Mouse (Mus musculus): ENCODE data around the gene Iqgap1. TPM values are rescaled to one million over a fixed set of nuclear protein-coding genes. Genes with fewer than 3 reads are reported as not detected.
A peak's percentile ranks its signal among the peaks of the same experiment; 100 is the strongest.

Gene Iqgap1
- total RNA-seq, 2 experiments from 2014 or later = 60.2 to 61.0 TPM

DNA sequence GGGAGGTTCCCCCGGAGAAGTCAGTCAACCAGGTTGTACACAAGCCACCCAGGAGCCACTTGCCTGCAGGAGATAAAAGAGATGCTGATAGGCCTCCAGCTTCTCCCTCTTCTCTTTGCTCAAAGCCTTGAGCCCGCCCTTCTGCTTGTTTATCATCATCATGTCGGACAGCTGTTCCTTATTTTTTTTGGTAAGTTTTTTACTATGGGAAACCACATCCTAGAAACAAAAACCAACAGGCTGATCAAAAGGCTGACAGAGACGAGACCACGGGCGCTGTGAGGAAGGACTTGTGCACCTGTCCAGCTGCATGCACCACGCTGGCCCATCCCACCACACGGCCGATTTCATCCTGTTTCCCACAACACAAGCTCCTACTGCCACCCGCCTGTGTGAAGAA lies 89.6 kb downstream of the Iqgap1 start:
- intact Hi-C loops (cut with DNase I) = loop anchor here (10.0 kb wide), 1 partner anchor 299 kb away; no protein-coding TSS in a partner anchor
- no peak for DNase-seq

DNA sequence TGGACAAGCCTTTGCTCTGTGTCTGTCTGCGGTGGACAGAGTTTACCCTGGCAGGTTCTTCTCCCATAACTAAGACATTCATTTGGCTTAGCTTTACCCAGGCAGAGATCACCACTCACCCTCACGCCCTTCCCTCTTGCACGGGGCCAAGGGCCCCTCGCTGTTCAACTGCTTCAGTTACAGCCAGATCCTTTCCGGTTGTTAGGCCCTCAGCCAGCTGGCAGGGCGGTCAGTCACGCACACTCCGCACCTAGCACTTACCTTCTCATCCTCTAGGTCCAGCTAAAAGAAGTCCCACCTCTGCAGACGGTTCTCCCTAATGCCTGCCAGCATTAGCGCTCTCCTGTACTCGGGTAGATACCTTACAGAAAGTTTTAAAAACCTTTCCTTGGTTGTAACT lies 92.8 kb downstream of the Iqgap1 start:
- intact Hi-C loops (cut with DNase I) = loop anchor here (10.0 kb wide), 1 partner anchor 302 kb away; no protein-coding TSS in a partner anchor
- no peak for DNase-seq

DNA sequence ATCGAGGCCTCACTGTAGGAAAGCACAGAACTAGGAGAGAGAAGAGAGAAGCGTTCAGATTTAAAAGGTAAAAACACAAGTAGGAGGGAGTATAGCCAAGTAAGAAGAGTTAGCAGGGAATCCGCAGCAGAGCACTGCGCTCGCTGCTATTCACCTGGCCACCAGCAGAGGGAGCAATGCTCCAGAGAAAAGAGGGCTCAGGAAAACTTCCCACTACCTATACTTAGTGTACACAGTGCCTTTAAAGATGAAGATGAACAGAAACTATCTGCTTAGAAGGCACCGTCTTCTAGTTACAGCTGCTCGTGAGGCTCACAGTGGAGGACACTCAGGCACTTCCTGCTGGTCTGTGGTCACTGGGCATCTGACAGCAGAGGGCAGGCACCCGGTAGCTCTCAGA lies 96.1 kb downstream of the Iqgap1 start:
- peak; percentile 74 to 86 for DNase-seq
- intact Hi-C loops (cut with DNase I) = loop anchor here (1.0 to 10.0 kb wide), 2 partner anchors 120 to 305 kb away; no protein-coding TSS in a partner anchor

- intact Hi-C loops (cut with DNase I) = no loop called here
- no peak for DNase-seq
Observed at GRCm38 (mm10) chr7:80721041-80721440, 104.7 kb downstream of the Iqgap1 start.

GRCm38 (mm10) chr7:80719582-80719981 lies 106.2 kb downstream of the Iqgap1 start:
- no peak for DNase-seq
- intact Hi-C loops (cut with DNase I) = loop anchor here (10.0 kb wide), 1 partner anchor 335 kb away; the partner anchor contains the start of gene Fes

GRCm38 (mm10) chr7:80719038-80719437 lies 106.7 kb downstream of the Iqgap1 start:
- intact Hi-C loops (cut with DNase I) = loop anchor here (10.0 kb wide), 1 partner anchor 334 kb away; the partner anchor contains the start of gene Fes
- no peak for DNase-seq

DNA sequence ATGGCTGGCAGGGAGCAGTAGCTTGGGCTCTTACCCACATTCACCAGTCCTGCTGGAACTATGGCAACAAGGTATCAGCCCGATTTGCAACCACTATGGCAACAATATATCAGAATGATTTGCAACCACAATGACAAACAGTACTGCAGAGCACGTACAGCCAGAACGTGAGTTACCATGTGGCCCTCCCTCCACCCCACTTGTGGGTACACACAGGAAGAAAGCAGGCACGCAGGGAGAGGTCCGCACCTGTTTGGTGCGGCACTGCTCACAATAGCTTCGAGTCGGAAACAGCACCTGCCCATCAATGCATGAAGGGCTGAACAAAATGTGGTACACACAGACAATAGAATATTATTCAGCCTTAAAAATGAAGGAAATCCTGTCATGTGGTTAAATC lies 107.3 kb downstream of the Iqgap1 start:
- DNase-seq = no peak
- intact Hi-C loops (cut with DNase I) = loop anchor here (10.0 kb wide), 1 partner anchor 334 kb away; the partner anchor contains the start of gene Fes

DNA sequence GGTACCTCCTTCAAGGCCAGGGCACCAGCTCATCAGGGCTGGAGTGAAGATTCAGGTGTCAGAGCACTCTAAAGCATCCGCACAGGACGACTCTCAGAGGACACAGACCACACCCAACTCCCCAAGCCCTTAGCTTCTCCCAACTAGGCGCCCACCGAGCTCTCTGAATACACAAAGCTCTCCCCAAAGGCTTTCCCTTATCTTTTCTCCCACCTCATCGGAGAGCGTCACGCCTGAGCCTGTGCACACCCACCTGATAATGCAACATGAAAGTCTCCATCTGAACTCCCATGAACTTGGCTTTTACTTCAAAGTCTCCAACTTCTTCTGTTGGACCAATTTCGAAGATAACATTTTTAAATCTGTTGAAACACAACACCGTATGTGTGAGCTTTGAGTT lies 109.0 kb downstream of the Iqgap1 start:
- no peak for DNase-seq
- intact Hi-C loops (cut with DNase I) = loop anchor here (10.0 kb wide), 1 partner anchor 332 kb away; the partner anchor contains the start of gene Fes

DNA sequence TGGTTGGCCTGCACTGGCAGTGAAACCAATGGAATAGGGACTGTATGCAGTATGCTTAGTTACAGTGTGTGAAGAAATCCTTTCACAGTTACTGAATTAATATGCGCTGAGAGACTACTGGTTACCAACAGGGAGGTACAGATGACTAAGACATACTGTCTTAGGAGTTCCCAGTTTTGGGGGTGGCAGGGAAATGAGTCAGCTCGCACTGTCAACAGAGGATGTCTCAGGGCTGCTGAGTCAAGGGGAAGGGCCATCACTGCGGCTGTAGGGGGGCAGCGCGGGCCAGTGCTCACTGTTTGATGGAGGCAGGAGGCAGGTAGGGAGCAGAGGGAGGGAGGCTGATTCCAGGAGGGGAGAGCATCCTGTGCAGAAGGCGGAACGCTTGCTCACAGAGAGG lies 110.5 kb downstream of the Iqgap1 start:
- intact Hi-C loops (cut with DNase I) = loop anchor here (10.0 kb wide), 1 partner anchor 331 kb away; the partner anchor contains the start of gene Fes
- DNase-seq = no peak

GRCm38 (mm10) chr7:80711496-80711895 lies 114.3 kb downstream of the Iqgap1 start:
- intact Hi-C loops (cut with DNase I) = loop anchor here (10.0 kb wide), 1 partner anchor 327 kb away; the partner anchor contains the start of gene Fes
- DNase-seq = no peak

- intact Hi-C loops (cut with DNase I) = loop anchor here (10.0 kb wide), 1 partner anchor 326 kb away; the partner anchor contains the start of gene Fes
- no peak for DNase-seq
Observed at GRCm38 (mm10) chr7:80710333-80710732, 115.4 kb downstream of the Iqgap1 start.

DNA sequence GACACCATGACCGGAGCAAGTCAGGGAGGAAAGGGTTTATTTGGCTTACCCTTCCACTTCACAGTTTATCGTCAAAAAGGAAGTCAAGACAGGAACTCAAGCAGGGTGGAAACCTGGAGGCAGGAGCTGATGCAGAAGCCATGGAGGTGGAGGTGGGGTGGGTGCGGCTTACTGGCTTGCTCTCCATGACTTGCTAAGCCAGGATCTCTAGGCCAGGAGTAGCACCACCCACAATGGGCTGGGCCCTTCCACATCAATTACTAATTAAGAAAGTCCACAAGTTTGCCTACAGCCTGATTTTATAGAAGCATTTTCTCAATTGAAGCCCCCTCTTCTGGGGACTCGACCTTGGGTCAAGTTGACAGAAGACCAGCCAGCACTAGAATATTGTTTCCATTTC lies 121.7 kb downstream of the Iqgap1 start:
- DNase-seq = no peak
- intact Hi-C loops (cut with DNase I) = no loop called here

- intact Hi-C loops (cut with DNase I) = no loop called here
- DNase-seq = no peak
Observed at GRCm38 (mm10) chr7:80702510-80702909, 123.3 kb downstream of the Iqgap1 start.

DNA sequence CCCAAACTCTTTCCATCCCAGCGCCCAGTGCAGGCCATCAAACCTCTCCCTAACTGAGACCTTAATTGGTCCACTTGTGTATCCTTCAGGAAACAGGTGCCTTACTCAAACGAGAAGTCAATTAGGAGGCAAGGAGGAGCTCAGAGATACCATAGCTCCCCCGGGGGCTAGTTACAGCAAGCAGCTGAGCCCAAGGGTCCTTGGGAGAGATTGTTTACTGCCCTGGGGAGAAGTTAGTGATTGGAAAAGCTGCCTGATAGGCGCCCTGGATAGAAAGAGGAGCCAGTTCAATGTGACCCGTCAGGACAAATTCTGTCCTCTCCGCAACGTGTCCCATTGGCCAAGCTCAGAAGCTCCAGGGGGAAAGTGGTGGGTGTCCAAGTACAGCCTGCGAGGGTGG lies 126.1 kb downstream of the Iqgap1 start:
- DNase-seq = no peak
- intact Hi-C loops (cut with DNase I) = no loop called here

- DNase-seq = no peak
- intact Hi-C loops (cut with DNase I) = no loop called here
Observed at GRCm38 (mm10) chr7:80698940-80699339, 126.8 kb downstream of the Iqgap1 start.

DNA sequence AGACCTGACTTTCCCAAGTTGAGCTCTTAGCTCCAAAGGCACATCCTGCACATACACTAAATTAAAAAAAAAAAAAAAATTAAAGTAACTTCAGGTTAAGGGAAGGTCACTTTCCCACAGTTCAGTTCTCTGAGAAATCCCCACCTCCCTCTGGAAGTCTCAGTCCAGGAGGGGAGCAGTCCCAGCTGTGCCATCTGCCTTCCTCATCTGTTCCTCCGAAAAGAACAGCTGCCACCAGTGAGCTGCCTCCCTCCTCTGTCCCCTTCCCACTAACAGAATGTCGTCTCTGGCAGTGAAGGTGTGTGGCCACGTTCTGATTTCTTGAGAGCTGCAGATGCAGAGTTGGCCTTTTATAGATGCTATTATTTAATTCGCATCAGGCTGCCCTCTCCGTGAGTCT lies 127.9 kb downstream of the Iqgap1 start:
- intact Hi-C loops (cut with DNase I) = no loop called here
- no peak for DNase-seq

GRCm38 (mm10) chr7:80696903-80697302 lies 128.9 kb downstream of the Iqgap1 start:
- intact Hi-C loops (cut with DNase I) = no loop called here
- no peak for DNase-seq

DNA sequence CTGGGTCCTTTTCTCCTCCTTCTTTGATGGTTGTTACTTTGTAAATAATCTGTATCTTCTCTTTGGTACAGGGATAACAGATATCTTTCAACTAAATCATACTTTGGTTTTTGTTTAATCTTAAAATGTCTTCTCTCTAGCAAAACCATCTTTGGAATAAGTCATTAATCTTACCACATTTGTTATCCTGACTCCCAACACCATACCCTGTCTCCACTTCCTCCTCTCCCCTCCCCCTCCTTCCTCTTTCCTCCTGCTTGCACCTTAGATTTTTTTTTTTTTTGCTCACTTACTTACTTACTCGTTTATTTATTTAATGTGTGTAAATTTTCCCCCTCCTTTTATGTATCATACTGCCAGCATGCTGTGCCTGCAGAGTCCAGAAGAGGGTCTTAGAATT lies 129.4 kb downstream of the Iqgap1 start:
- no peak for DNase-seq
- intact Hi-C loops (cut with DNase I) = no loop called here

GRCm38 (mm10) chr7:80692472-80692871 lies 133.3 kb downstream of the Iqgap1 start:
- no peak for DNase-seq
- intact Hi-C loops (cut with DNase I) = no loop called here

- intact Hi-C loops (cut with DNase I) = no loop called here
- DNase-seq = no peak
Observed at GRCm38 (mm10) chr7:80691131-80691530, 134.6 kb downstream of the Iqgap1 start.

GRCm38 (mm10) chr7:80689221-80689591 lies 136.6 kb downstream of the Iqgap1 start:
- intact Hi-C loops (cut with DNase I) = loop anchor here (2.0 to 10.0 kb wide), 3 partner anchors 28 to 304 kb away; partner anchors contain the start of gene Fes
- DNase-seq = peak; percentile 27 to 37

GRCm38 (mm10) chr7:80688556-80689220 lies 137.1 kb downstream of the Iqgap1 start, which contains the start of gene Crtc3:
Gene Crtc3, minus strand, starts transcription at chr7:80688877.
- DNase-seq = peak; percentile 82 to 87
- intact Hi-C loops (cut with DNase I) = loop anchor here (2.0 to 10.0 kb wide), 3 partner anchors 28 to 304 kb away; partner anchors contain the start of gene Fes

Measured in heart, postnatal 14 days (tissue).